Mouse (Mus musculus) myocyte (in vitro differentiated cells): ENCODE measurements around the gene Adat3.

Experiments used
- CEBPB ChIP-seq: IDR thresholded peaks from 2 replicates; pipeline ENCODE4 v1.6.1; 2011; ENCODE audit warnings: mild to moderate bottlenecking, moderate library complexity; ENCODE audit not compliant: poor library complexity, insufficient read depth, severe bottlenecking
- E2F4 ChIP-seq: IDR thresholded peaks from one replicate; pipeline ENCODE4 v1.6.1; 2011; ENCODE audit warnings: mild to moderate bottlenecking, control low read depth, moderate library complexity; ENCODE audit not compliant: insufficient read depth
- MAX ChIP-seq: IDR thresholded peaks from one replicate; pipeline ENCODE4 v1.6.1; 2011; ENCODE audit warnings: low read depth, mild to moderate bottlenecking, control low read depth
- MYOD1 ChIP-seq, 3 experiments: IDR thresholded peaks; one replicate each; pipeline ENCODE4 v1.6.1; 2011; ENCODE audit warnings: control low read depth in 2 of 3, low read depth in 2 of 3, mild to moderate bottlenecking in 2 of 3, moderate library complexity in 1 of 3; ENCODE audit not compliant: insufficient read length in 2 of 3, control insufficient read depth in 1 of 3
- MYOG ChIP-seq, 3 experiments: IDR thresholded peaks; one replicate each; pipeline ENCODE4 v1.6.1; 2011; ENCODE audit warnings: control low read depth in 2 of 3, low read depth in 2 of 3, mild to moderate bottlenecking in 2 of 3; ENCODE audit not compliant: insufficient read length in 2 of 3, control insufficient read depth in 1 of 3, insufficient read depth in 1 of 3
- POLR2A ChIP-seq: IDR thresholded peaks from one replicate; pipeline ENCODE4 v1.6.1; 2011; ENCODE audit warnings: low read depth, mild to moderate bottlenecking, control low read depth, moderate library complexity; ENCODE audit not compliant: insufficient read length
- POLR2AphosphoS2 ChIP-seq: IDR thresholded peaks from one replicate; pipeline ENCODE4 v1.6.1; 2011; ENCODE audit warnings: low read depth, control low read depth; ENCODE audit not compliant: insufficient read length
- REST ChIP-seq: IDR thresholded peaks from one replicate; pipeline ENCODE4 v1.6.1; 2011; ENCODE audit warnings: mild to moderate bottlenecking, control low read depth, moderate library complexity; ENCODE audit not compliant: insufficient read depth, insufficient read length
- SRF ChIP-seq: IDR thresholded peaks from one replicate; pipeline ENCODE4 v1.6.1; 2011; ENCODE audit warnings: low read depth; ENCODE audit not compliant: control insufficient read depth, insufficient read length
- TCF12 ChIP-seq: IDR thresholded peaks from one replicate; pipeline ENCODE4 v1.6.1; 2011; ENCODE audit warnings: mild to moderate bottlenecking, control low read depth; ENCODE audit not compliant: poor library complexity, insufficient read depth, severe bottlenecking
- USF1 ChIP-seq: IDR thresholded peaks from one replicate; pipeline ENCODE4 v1.6.1; 2011; ENCODE audit warnings: low read depth, mild to moderate bottlenecking, control low read depth, moderate library complexity

DNA sequence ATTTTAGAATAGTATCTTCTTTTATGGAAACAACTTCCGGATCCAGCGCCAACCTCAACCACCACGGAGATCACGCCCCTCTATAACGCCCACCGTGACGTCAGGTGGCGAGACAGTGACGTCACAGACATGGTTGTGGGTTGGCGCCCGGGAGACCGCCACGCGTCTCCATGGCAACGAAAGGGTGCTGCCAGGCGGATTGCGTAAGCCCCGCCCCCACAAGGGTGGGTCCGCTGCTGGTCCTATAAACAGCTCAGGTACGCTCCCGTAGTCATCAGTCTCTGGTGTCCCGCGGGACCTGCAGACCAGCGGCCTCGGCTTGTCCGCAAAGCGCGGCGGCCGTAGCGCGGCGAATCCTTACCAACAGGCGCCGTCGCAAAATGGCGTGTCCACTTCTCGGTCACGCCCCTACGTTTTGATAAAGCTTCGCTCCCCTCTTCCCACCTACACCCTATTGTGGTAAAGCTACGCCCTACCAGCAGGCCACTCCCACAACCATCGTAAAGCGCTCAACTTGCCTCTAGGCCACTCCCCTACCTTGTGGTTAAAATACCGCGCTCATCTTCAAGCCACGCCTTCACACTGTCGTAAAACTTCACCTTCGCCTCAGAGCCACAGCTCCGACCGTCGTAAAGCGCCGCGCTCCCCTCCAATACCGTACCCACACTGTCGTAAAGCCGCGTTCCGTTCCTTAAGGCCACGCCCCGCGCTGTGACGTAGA lies 19.4 kb downstream of the Adat3 start:
- TF ChIP-seq REST (no peak), USF1 (no peak), POLR2A (peak; percentile 69), POLR2AphosphoS2 (peak; percentile 76), E2F4 (no peak), MAX (no peak), CEBPB (peak; percentile 90), MYOD1 (IDR thresholded peaks at IDR 0.05; ENCODE audit: control insufficient read depth in 1 of 3, insufficient read length in 2 of 3, low read depth in 2 of 3) (peak in 1 of 3 experiments; percentile 25), MYOG (IDR thresholded peaks at IDR 0.05; ENCODE audit: control insufficient read depth in 1 of 3, insufficient read depth in 1 of 3, insufficient read length in 2 of 3, low read depth in 2 of 3) (no peak), SRF (peak; percentile 96), TCF12 (no peak)
